Mouse (Mus musculus): Measurements from ENCODE around the gene Garnl3. TPM values are rescaled to one million over a fixed set of nuclear protein-coding genes. Genes with fewer than 3 reads are reported as not detected.
A peak's percentile ranks its signal among the peaks of the same experiment; 100 is the strongest.
"Not testable (repeated sequence)": the region's sequence is repeated elsewhere in the genome, so short reads cannot be mapped to it uniquely, and the experiment has no call there.

Gene Garnl3
- total RNA-seq, 2 experiments from 2014 or later: 0.34 to 0.69 TPM

- no peak for DNase-seq (ENCODE audit: low spot score)
These were observed 106.4 kb downstream of the Garnl3 start for GRCm38 (mm10) chr2:33025040-33025439.

GRCm38 (mm10) chr2:33024564-33024963, 106.9 kb downstream of the Garnl3 start:
- no peak for DNase-seq (ENCODE audit: low spot score)

DNA sequence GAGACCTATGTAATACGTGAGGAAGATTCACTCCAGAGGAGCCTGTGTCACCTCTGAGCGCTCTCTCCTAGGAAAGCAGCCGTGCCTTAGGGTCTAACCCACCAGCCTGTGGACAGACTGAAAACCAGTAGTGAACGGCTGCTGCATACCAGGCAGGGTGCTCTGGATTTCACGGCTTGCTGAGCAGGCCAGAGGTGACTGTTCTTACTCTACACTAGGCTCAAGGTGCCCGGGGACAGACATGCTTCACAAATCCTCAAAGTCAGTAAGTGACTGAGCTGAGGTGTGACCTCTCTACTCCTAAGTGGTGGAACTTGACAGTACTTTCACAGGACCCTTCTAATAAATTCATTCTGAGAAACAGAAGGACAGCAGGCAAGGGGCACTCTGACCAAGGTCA, 108.6 kb downstream of the Garnl3 start:
- no peak for DNase-seq (ENCODE audit: low spot score)

DNA sequence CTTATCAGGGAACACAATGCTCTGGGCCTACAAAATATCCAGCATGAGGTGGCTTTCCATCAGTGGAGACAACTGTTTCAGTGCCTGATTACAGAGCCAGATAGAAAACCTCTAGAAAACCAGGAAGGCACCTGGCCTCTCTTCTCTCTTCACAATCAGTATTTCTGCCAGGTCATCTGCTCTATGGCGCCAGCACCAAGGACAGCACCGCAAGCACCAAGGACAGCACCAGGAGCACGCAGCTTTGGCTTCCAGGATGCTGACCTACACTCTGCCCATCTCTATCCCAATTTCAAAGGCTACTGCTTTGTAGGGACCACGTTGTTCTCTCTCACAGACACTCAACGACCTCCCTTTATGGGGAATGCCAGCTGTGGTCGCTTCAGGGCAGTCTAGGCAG, 113.4 kb downstream of the Garnl3 start:
- DNase-seq (ENCODE audit: low spot score): peak; percentile 24

GRCm38 (mm10) chr2:33017191-33017590, 114.3 kb downstream of the Garnl3 start:
- no peak for DNase-seq (ENCODE audit: low spot score)

GRCm38 (mm10) chr2:33014877-33015276, 116.6 kb downstream of the Garnl3 start:
- no peak for DNase-seq (ENCODE audit: low spot score)

GRCm38 (mm10) chr2:33009055-33009454, 122.4 kb downstream of the Garnl3 start:
- not testable (repeated sequence) for DNase-seq (ENCODE audit: low spot score)

DNA sequence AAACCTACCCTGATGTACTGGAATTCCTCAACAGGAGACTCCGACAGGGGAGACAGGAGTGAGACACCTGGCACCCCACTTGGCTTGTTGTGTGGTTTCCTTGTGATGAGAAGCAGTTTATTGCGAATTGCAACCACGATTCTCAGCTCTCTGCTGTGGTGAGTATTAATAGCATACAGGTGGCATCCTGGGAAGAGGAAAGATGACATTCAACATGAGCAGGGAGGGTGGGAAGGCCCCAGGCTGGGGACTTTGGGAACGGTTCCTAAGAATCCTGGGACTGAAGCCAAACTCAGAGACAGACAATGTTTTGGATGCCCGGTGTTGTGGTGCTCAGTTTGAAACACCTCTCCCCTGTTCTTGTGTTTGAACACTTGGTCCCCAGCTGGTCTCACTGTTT, 126.4 kb downstream of the Garnl3 start:
- DNase-seq (ENCODE audit: low spot score): no peak

DNA sequence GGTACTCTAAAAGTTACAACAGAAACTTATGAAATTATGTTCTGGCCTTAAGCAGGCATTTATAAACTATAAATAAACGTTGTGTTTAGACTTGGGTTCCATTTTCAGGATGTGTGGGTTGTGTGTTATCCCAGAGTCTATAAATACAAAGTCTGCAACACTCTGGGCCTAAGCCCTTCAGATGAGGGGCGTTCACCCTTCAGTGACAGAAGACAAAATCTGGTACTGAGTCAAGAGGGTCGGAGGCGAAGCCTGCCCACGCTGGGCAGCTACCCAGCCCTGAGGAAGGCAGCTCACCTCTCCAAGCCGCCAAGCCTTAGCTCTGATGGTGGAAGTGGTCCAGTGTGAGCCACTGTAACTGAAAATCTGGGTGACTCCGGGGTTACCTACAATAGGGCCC, 129.3 kb downstream of the Garnl3 start:
- DNase-seq (ENCODE audit: low spot score): no peak

DNA sequence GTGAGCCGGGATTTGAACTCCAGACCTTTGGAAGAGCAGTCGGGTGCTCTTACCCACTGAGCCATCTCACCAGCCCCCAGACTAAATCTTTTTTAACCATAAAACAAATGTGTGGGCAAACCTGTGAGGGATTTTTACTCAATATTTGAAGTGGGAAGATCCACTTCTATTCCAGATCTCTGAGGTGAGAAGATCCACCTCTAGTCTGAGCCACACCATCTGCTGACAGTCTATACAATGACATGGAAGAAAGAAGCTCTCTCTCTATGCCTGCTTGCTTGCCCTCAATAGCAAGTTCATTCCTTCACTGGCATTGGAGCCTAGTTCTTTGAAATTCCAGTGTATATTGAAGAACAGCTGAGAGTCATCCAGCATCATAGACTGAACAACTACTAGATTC, 131.7 kb downstream of the Garnl3 start:
- no peak for DNase-seq (ENCODE audit: low spot score)

- DNase-seq (ENCODE audit: low spot score): no peak
These were observed 133.7 kb downstream of the Garnl3 start for GRCm38 (mm10) chr2:32997792-32998191.

- DNase-seq (ENCODE audit: low spot score): no peak
These were observed 134.4 kb downstream of the Garnl3 start for GRCm38 (mm10) chr2:32997081-32997480.

GRCm38 (mm10) chr2:32992130-32992529, 139.3 kb downstream of the Garnl3 start:
- DNase-seq (ENCODE audit: low spot score): no peak

DNA sequence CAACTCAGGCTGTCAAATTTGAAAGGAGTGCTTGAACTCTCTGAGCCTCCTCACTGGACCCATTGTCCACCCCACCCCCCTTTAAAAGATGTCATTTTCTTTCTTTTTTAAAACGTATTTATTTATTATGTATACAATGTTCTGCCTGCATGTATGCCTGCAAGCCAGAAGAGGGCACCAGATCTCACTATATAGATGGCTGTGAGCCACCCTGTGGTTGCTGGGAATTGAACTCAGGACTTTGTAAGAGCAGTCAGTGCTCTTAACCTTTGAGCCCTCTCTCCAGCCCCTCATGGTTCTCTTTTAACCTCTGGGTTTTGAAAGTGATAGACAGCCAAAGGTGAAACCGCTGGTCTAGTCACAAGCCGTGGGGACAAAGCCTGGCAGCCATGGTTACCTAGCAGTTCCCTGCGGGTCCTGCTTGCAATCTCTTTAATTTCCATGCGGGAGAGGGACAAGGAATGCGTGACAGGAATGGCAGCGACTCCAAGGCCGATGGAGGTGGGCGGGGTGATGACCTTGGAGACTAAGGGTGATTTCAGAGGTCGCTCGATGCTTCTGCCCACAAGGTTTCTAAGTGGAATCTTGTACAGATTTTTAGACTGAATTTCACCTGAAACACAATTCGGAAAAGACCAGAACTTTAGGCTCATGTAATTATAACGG, 141.2 kb downstream of the Garnl3 start:
- DNase-seq (ENCODE audit: low spot score): no peak

GRCm38 (mm10) chr2:32989376-32989775, 142.1 kb downstream of the Garnl3 start:
- no peak for DNase-seq (ENCODE audit: low spot score)

DNA sequence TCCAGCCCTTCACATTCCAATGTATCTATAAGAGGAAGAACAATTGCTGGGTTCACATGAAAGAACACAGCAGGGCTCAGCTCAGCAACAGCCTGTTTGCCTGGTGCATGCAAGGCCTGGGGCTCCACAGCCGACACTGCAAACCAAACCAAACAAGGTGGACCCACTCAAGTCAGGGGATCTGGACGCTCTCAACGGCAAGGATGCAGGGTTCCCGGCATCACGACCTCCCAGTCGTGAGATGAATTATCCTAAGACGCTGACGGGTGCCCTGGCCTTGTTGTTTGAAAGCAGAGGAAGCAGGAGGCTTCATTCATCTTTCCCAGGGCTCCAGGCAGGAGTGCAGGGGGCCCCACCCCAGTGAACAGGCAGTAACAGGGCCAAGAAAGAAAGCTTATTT, 145.6 kb downstream of the Garnl3 start:
- no peak for DNase-seq (ENCODE audit: low spot score)

DNA sequence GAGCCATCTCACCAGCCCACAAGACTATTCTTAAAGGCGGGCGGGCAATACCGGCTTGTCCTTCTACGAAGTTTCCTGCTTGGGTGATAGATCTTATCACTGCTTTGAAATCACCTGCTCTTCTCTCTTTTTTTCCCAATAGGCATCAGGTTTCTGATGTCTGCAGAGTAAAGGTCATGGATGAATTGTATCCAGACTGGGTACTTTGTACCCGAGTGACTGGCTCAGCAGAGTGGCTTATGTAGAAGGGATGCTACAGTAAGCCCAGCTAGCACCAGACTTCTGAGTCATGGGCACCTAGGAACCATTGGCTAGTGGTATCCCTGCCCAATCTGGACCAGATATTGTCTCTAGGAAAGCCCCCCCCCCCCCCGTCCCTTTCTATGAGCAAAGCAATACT, 147.8 kb downstream of the Garnl3 start:
- DNase-seq (ENCODE audit: low spot score): no peak

DNA sequence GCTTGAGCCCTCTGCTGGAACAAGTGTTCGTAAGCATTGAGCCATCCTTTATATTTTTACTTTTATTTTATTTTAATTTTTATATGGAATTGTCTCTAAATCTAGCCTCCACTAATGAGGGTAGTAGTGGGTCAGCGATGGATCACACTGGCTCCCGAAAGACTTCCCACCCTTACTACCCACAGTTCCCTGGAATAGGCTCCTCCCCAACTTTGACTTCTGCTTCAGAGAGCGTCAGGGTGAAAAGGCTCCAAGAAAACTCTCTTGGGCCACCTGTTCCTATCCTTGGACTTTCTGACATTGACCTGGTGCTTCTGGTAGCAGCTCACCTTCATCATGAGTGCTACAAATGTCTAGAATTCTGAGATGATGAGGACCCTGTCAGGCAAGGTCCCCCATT, 148.8 kb downstream of the Garnl3 start:
- no peak for DNase-seq (ENCODE audit: low spot score)

GRCm38 (mm10) chr2:32981725-32982271, 149.7 kb downstream of the Garnl3 start, which contains the start of gene Slc2a8:
Gene Slc2a8, minus strand, starts transcription at chr2:32982083.
- peak; percentile 93 for DNase-seq (ENCODE audit: low spot score)

GRCm38 (mm10) chr2:32981281-32981680, 150.2 kb downstream of the Garnl3 start:
- no peak for DNase-seq (ENCODE audit: low spot score)

DNA sequence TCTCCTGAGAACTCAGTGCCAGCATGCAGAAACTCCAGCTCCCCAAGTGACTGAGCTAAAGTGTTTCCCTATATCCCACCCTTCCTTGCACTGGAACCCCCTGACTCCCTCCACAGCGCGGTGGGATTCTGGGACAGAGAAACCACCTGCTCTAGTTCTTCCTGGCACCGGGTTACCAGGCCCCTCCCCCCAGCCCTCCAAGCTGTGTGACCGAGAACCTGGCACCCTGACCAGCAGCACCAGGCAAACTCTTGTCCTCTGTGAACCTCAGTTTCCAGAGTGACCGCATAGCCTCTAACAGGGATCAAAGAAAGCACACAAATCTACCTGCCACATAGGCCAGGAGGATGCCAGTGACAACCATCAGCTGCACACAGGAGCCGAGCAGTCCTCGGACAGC, 151.8 kb downstream of the Garnl3 start:
- no peak for DNase-seq (ENCODE audit: low spot score)

DNA sequence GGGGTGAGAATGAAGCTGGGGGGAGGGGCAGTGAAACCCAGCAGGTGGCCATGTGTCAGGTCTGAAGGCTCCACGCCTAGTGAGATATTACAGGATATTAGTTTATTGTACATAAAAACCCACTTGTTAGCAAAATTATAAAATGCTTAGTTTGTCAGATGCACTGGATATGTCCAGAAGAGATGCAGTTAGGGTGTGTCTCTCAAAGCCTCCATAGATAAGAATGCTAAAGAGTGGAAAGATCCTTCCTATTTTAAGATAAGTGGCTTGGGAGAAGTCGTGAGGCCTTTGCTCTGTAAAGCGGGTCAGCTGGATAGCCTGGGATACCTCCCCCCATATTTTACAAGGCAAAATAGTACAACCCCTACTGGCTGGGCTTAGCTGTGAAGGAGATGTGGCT, 152.8 kb downstream of the Garnl3 start:
- no peak for DNase-seq (ENCODE audit: low spot score)

DNA sequence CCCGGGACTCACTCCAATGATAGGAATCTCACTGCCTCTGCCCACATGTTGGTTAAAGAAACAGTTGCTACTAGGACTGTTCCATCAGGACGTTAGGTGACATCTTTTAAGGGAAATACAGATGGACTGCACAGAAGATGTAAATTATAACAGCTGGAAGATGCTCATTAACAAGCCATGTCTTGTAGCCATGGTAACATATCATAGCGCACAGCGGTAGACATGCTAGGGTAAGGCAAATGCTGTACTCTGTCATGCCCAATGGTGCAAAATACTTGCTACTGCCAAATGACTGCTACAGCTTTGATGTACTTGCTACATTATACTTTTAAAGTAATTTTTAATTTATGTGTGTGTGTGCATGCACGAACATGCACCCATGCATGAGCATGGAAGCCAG, 154.3 kb downstream of the Garnl3 start:
- DNase-seq (ENCODE audit: low spot score): no peak

- no peak for DNase-seq (ENCODE audit: low spot score)
These were observed 157.2 kb downstream of the Garnl3 start for GRCm38 (mm10) chr2:32974216-32974615.

All from gastrocnemius, adult 18-20 months (tissue).